Mouse (Mus musculus) bone marrow, adult 2 months (tissue): ENCODE results near the gene Ddx28. TPM values are rescaled to one million over a fixed set of nuclear protein-coding genes. Genes with fewer than 3 reads are reported as not detected.
A peak's percentile ranks its signal among the peaks of the same experiment; 100 is the strongest.
"Not testable (repeated sequence)": the region's sequence is repeated elsewhere in the genome, so short reads cannot be mapped to it uniquely, and the experiment has no call there.

Experiments
- H3K27ac ChIP-seq: fragments of 200-500 bp; 2 replicates; pipeline ENCODE4 v1.5.1; 2012; ENCODE audit warnings: low read depth, mild to moderate bottlenecking, control low read depth, inconsistent platforms, low read length; ENCODE audit not compliant: control insufficient read depth, poor library complexity, insufficient read depth
- H3K4me1 ChIP-seq: fragments of 200-500 bp; 2 replicates; pipeline ENCODE4 v1.6.1; 2011; ENCODE audit warnings: low read length; ENCODE audit not compliant: control insufficient read depth, insufficient read depth
- H3K4me3 ChIP-seq: fragments of 200-500 bp; replicated peaks from 2 replicates; pipeline ENCODE3; 2011; ENCODE audit warnings: mild to moderate bottlenecking, low read depth, low read length, control low read depth; ENCODE audit not compliant: control insufficient read depth
- CTCF ChIP-seq: fragments of 200-500 bp; IDR thresholded peaks from 2 replicates; pipeline ENCODE4 v1.5.1; 2011; ENCODE audit warnings: low read length, control low read depth; ENCODE audit not compliant: control insufficient read depth, insufficient read depth
- POLR2A ChIP-seq: fragments of 200-500 bp; IDR thresholded peaks from 2 replicates; pipeline ENCODE4 v1.6.1; 2011; ENCODE audit warnings: low read depth, mild to moderate bottlenecking, control low read depth, low read length, borderline replicate concordance; ENCODE audit not compliant: control insufficient read depth
- WGBS: fragments of 180-500 bp; shearing (Covaris S2); methylation state at CpG from one replicate; pipeline ENCODE4 v1.1.7; 2018; 5-methylcytosine and 5-hydroxymethylcytosine counted together
- polyA plus RNA-seq: library from polyadenylated mRNA; stranded (reverse); fragments of >200 nt; gene quantifications from 2 replicates; pipeline ENCODE4 v1.2.4, GENCODE M21; 2011; ENCODE audit warnings: low replicate concordance; ENCODE audit not compliant: missing spikeins, insufficient read depth, insufficient read length

Ddx28 gene
- polyA plus RNA-seq, 1 experiment: 6.0 TPM

DNA sequence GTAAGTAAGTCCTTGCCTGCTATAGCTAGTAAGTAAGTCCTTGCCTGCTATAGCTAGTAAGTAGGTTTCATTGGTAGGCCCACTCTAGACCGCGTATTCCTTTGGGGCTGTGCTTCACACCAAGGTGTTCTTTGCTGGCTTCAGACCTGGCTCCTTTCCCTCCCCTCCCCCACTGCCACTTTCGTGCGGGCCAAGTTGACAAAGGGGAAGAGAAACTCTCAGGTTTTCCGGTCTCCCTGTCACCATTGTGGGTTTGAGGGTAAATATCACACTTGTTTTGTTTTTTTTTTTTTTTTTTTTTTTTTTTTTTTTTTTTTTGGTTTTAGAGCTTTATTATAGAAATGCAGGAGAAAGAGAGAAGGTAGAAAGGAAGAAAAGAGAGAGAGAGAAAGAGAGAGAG is 19.2 kb downstream of the Ddx28 start:
- H3K27ac ChIP-seq: no peak overlapping the region
- TF ChIP-seq CTCF (no peak), POLR2A (no peak)

GRCm38 (mm10) chr8:105991546-105991945 is 20.1 kb downstream of the Ddx28 start:
- no peak overlapping the region for H3K4me3 ChIP-seq
- H3K4me1 ChIP-seq: peaks cover 3% of the 10 kb centered on the region; the same call in 1 of the 2 replicates
- no peak for TF ChIP-seq POLR2A
- TF ChIP-seq CTCF: no peak
- WGBS: 44% methylated on average over 2 of the region's 2 CpGs
- H3K27ac ChIP-seq: no peak overlapping the region

More for the DNA sequence above, 19.2 kb downstream of the Ddx28 start:
- 37% methylated on average over 5 of the region's 5 CpGs for WGBS
- H3K4me3 ChIP-seq: no peak overlapping the region
- H3K4me1 ChIP-seq: peaks cover 4% of the 10 kb centered on the region; the same call in 1 of the 2 replicates

GRCm38 (mm10) chr8:105990856-105991387 is 20.8 kb downstream of the Ddx28 start, which contains the start of gene Dus2:
Gene Dus2 (plus strand): TSS chr8:105991337.
- no peak within 1 kb of the TSS for H3K4me3 ChIP-seq
- no peak within 1 kb of the TSS for H3K27ac ChIP-seq
- 12% methylated on average over 15 of the region's 15 CpGs for WGBS

DNA sequence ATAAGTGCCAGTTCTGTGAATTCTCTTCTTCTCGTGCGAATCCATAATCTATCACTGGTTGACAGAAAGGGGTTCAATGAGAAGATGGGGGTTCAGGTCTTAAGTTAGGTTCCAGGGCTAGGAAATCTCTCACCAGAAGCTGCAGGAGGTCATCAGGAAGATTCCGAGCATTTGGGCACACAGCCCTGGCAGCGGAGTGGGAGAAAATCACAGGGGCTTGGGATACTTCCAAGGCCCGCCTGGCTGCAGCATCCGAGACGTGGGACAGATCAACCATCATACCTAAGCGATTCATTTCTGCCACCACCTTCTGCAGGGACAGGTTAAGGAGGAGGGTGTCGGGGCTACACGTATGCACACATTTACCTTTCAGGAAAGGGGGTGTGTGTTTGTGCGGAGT is 23.1 kb downstream of the Ddx28 start:
- Histone ChIP-seq H3K4me3 (no peak overlapping the region), H3K27ac (no peak overlapping the region), H3K4me1 (no peaks in the 10 kb centered on the region; the same call in 1 of the 2 replicates)
- 80% methylated on average over 11 of the region's 11 CpGs for WGBS
- no peak for TF ChIP-seq POLR2A
- TF ChIP-seq CTCF: no peak

More at GRCm38 (mm10) chr8:105990856-105991387, 20.8 kb downstream of the Ddx28 start, which contains the start of gene Dus2:
- TF ChIP-seq POLR2A (no peak), CTCF (peak; percentile 95)
- H3K4me1 ChIP-seq: peaks cover 1% of the 10 kb centered on the region; the same call in 1 of the 2 replicates

DNA sequence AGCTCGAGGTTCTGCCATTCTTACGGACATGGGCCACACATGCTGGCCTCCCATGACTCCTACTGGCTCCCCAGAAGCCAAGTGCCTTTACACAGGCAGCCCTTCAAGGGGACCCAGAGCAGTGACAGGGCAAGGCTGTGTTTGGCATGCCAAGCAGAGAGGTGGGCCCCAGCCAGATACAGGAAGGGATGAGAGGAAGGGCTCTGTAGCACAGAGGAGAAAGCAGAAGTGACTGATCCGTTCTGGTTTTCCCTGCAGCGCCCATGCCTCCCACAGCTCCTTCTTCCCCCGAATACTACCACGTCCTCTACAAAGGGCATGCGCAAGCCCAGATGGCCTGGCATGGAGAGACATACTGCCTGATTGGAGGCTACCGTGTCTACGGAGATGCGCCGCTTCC is 28.3 kb downstream of the Ddx28 start:
- H3K4me1 ChIP-seq, H3K4me3 ChIP-seq, H3K27ac ChIP-seq: not testable (repeated sequence)
- WGBS: 25% methylated on average over 11 of the region's 11 CpGs

DNA sequence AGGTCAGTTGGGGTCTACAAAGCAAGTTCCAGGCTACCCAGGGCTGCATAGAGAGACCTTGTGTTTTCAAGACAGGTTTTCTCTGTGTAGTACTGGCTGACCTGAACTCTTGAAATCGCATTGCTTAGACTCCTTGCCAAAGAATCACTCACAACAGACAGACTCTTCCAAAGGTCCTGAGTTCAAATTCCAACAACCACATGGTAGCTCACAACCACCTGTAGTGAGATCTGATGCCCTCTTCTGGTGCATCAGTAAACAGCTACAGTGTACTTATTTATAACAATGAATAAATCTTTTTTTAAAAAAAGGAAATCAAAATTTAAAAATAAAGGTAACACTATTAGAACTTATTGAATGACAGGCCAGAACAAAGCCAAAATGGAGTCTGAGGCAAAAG is 30.5 kb downstream of the Ddx28 start:
- TF ChIP-seq CTCF (no peak), POLR2A (no peak)
- Histone ChIP-seq H3K4me1 (peaks cover 2% of the 10 kb centered on the region), H3K27ac (no peak overlapping the region), H3K4me3 (no peak overlapping the region)
- 95% methylated on average over 1 of the region's 1 CpGs for WGBS

DNA sequence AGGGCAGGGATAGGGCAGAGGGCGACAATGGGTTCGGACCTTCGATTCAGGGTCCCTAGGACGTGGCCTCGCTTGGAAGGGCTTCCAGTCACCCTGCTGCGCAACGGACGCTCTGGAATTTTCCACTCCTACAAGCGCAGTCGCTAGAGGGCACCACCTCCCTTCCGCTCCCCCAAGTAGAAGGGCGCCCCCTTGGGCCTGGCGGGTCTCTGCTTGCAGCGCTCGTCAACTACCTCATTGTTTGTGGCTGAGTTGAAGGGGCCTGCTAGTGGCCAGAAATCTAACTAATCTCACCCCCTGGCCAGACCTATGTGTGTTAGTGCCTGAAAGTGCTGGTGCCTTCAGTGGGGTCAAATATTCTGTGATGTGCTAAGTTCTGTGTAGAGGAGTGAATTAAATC is 32.4 kb downstream of the Ddx28 start, which contains the start of gene Dpep3:
Gene Dpep3, minus strand, starts transcription at position 105 of the 400 bp plus-strand sequence.
- TF ChIP-seq POLR2A: no peak
- no peak for TF ChIP-seq CTCF
- peaks cover 2% of the 10 kb centered on the region for H3K4me1 ChIP-seq
- WGBS: 90% methylated on average over 15 of the region's 15 CpGs

DNA sequence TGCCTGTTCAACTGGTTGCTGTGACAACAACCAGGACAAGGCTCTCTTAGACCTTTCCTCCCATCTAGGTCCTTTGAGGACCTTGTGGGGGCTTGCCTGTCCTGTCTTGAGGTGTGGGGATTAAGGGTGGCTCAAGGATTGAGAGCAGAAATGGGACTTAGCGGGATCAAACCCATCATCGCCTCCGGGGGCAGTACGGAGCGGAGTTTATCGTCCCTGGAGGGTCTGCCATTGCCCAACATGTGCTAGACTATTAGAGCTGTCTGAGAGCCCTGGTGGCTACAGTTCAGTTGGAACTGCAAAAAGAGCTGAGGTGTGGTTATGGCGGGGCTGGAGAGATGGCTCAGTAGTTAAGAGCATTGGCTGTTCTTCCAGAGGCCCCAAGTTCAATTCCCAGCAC is 36.3 kb downstream of the Ddx28 start:
- Histone ChIP-seq H3K4me1 (no peaks in the 10 kb centered on the region; the same call in 1 of the 2 replicates), H3K27ac (no peak overlapping the region), H3K4me3 (no peak overlapping the region)
- 74% methylated on average over 7 of the region's 7 CpGs for WGBS
- TF ChIP-seq POLR2A: no peak
- no peak for TF ChIP-seq CTCF

More for the DNA sequence above, 32.4 kb downstream of the Ddx28 start, which contains the start of gene Dpep3:
- no peak within 1 kb of the TSS for H3K27ac ChIP-seq
- H3K4me3 ChIP-seq: no peak within 1 kb of the TSS
